Mouse (Mus musculus): ENCODE data around the gene Scube2.

- TF ChIP-seq HCFC1 (IDR thresholded peaks at IDR 0.05; ENCODE audit: borderline replicate concordance, insufficient read depth, low read length), result no peak
- no peak for TF ChIP-seq ZNF384 (IDR thresholded peaks at IDR 0.05; ENCODE audit: low read depth, low read length)
- no peak for TF ChIP-seq MAFK (IDR thresholded peaks at IDR 0.05; ENCODE audit: insufficient read depth, low read depth, low read length)
These were observed 61.1 kb downstream of the Scube2 start for GRCm38 (mm10) chr7:109804355-109804754.
